Mouse (Mus musculus): Measurements from ENCODE around the gene Klra5.
"Not testable (repeated sequence)": the region's sequence is repeated elsewhere in the genome, so short reads cannot be mapped to it uniquely, and the experiment has no call there.

Klra5 gene

DNA sequence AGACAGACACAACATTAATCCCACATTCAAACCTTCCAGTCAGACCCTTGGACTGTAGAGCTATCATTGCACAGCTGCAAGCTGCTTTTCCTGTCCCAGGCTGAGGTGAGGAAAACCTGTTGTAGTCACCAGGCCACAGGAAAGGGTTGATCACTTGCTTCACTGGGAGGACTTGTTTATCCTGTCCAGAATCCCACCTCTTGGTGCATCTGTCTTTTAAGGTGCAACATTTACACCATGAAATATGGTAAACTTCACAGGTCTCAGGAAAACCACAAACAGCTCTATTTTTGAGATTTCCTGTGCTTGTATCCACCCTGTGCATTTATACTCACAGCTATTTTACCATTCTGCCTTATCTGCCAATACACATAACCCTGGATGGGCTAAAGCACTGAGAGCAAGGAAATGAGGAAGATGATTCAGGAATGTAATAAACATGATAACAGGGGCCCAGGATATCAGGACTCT is at the start of gene Klra5:
Klra5 (minus strand) TSS at position 175 of the 471 bp plus-strand sequence.
- not testable (repeated sequence) for DNase-seq (ENCODE audit: low spot score in 2 of 2)

GRCm38 (mm10) chr6:129916996-129917395 is 454 bp downstream of the Klra5 start:
- DNase-seq (ENCODE audit: low spot score in 2 of 2): no peak

DNA sequence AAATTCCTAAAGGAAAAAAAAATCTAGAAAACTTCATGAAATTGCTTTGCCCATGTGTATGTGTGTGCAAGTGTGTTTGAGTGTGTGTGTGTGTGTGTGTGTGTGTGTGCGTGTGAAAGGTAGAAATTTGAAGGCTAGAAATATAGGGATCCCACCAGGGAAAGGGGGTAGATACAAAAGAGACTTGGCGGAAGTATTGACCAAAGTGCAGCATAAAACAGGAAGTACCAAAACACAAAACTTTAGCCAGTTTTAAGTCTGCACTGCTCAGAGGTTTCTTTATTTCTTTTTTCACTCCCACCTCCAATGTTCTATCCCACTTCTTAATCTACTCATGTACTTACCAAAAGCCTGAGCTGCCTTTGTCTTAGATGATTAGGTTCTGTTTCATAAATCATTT is 34.9 kb downstream of the Klra5 start:
- DNase-seq (ENCODE audit: low spot score in 2 of 2): no peak

- DNase-seq (ENCODE audit: low spot score in 2 of 2): no peak
Measured at GRCm38 (mm10) chr6:129876549-129876948, 40.9 kb downstream of the Klra5 start, which contains the start of gene Klra17. TSS of gene Klra17 (minus strand) at chr6:129876672.

- not testable (repeated sequence) for DNase-seq (ENCODE audit: low spot score in 2 of 2)
Measured at GRCm38 (mm10) chr6:129862349-129862748, 55.1 kb downstream of the Klra5 start, which contains the start of gene Gm17631. TSS of gene Gm17631 (plus strand) at chr6:129862649.

All from right cerebral cortex, adult 2 months (tissue).